Mouse (Mus musculus) adrenal gland, adult 2 months (tissue): ENCODE results near the gene Ank2. TPM values are rescaled to one million over a fixed set of nuclear protein-coding genes. Genes with fewer than 3 reads are reported as not detected.

ENCODE experiments used
- microRNA-seq, 2 experiments: library from miRNA; unstranded; fragments of <30 nt; microRNA quantifications; one replicate each; pipeline ENCODE4 v1.2.0; 2021
- polyA plus RNA-seq: library from polyadenylated mRNA; depleted of rRNA; stranded (reverse); fragments of >200 nt; gene quantifications from 2 replicates; pipeline ENCODE4 v1.2.3, GENCODE M21; 2012; rRNA removed
- total RNA-seq, 2 experiments: library from RNA; stranded (reverse); gene quantifications; 2 replicates each; pipeline ENCODE4 v1.2.3; 2021

The Ank2 gene
- total and polyA plus RNA-seq, 3 experiments: 30.1 to 44.8 (median 36.3) TPM

Small RNAs within 50 kb of the gene (microRNA-seq; reads per million reads assigned to microRNA genes)
- gene Gm44494 (0 reads per million in 2 experiments), gene Mir302a (12.8 to 15.6 reads per million in 2 experiments), gene Mir302b (13.6 to 16.5 reads per million in 2 experiments), gene Mir302c (1.3 to 2.1 reads per million in 2 experiments), gene Mir302d (13.8 to 17.8 reads per million in 2 experiments), gene Mir367 (0 reads per million in 2 experiments)

Other genes starting within 250 kb of the Ank2 start
- 10 to 100 TPM; 20.5 to 23.5 TPM for gene Larp7, start 54.0 kb upstream of the Ank2 start, total RNA-seq
- gene Larp7, start 54.0 kb upstream of the Ank2 start, polyA plus RNA-seq: not detected in 2 replicates
- 1 to 10 TPM in 1 of 2 experiments, under 1 TPM in 1; 0.98 to 1.1 TPM for gene Zgrf1, start 54.1 kb upstream of the Ank2 start, total RNA-seq
- 0.10 and 0.18 TPM in 2 replicates for gene Zgrf1, start 54.1 kb upstream of the Ank2 start, polyA plus RNA-seq
- gene Neurog2, start 133.8 kb upstream of the Ank2 start, total RNA-seq: not detected
- gene Neurog2, start 133.8 kb upstream of the Ank2 start, polyA plus RNA-seq: not detected in 2 replicates